Mouse (Mus musculus) myocyte (in vitro differentiated cells): ENCODE results near the gene Krtap19-4. TPM values are rescaled to one million over a fixed set of nuclear protein-coding genes. Genes with fewer than 3 reads are reported as not detected.

ENCODE experiments used
- H3K27me3 ChIP-seq: one replicate; pipeline ENCODE4 v1.6.1; 2011; ENCODE audit not compliant: control insufficient read depth, insufficient read depth, insufficient read length
- H3K36me3 ChIP-seq: one replicate; pipeline ENCODE4 v1.6.1; 2011; ENCODE audit not compliant: control insufficient read depth, insufficient read depth
- H3K4me2 ChIP-seq: one replicate; pipeline ENCODE4 v1.6.1; 2011; ENCODE audit warnings: low read depth, control low read depth
- H3K4me3 ChIP-seq: one replicate; pipeline ENCODE4 v1.5.1; 2011; ENCODE audit warnings: mild to moderate bottlenecking, control low read depth, moderate library complexity
- H3K79me2 ChIP-seq: one replicate; pipeline ENCODE4 v1.6.1; 2011; ENCODE audit not compliant: control insufficient read depth, insufficient read depth
- H3ac ChIP-seq: one replicate; pipeline ENCODE4 v1.6.1; 2011; ENCODE audit not compliant: control insufficient read depth, insufficient read length
- CEBPB ChIP-seq: IDR thresholded peaks from 2 replicates; pipeline ENCODE4 v1.6.1; 2011; ENCODE audit warnings: mild to moderate bottlenecking, moderate library complexity; ENCODE audit not compliant: poor library complexity, insufficient read depth, severe bottlenecking
- E2F4 ChIP-seq: IDR thresholded peaks from one replicate; pipeline ENCODE4 v1.6.1; 2011; ENCODE audit warnings: mild to moderate bottlenecking, control low read depth, moderate library complexity; ENCODE audit not compliant: insufficient read depth
- MAX ChIP-seq: IDR thresholded peaks from one replicate; pipeline ENCODE4 v1.6.1; 2011; ENCODE audit warnings: low read depth, mild to moderate bottlenecking, control low read depth
- MYOD1 ChIP-seq, 3 experiments: IDR thresholded peaks; one replicate each; pipeline ENCODE4 v1.6.1; 2011; ENCODE audit warnings: control low read depth in 2 of 3, low read depth in 2 of 3, mild to moderate bottlenecking in 2 of 3, moderate library complexity in 1 of 3; ENCODE audit not compliant: insufficient read length in 2 of 3, control insufficient read depth in 1 of 3
- MYOG ChIP-seq, 3 experiments: IDR thresholded peaks; one replicate each; pipeline ENCODE4 v1.6.1; 2011; ENCODE audit warnings: control low read depth in 2 of 3, low read depth in 2 of 3, mild to moderate bottlenecking in 2 of 3; ENCODE audit not compliant: insufficient read length in 2 of 3, control insufficient read depth in 1 of 3, insufficient read depth in 1 of 3
- POLR2A ChIP-seq: IDR thresholded peaks from one replicate; pipeline ENCODE4 v1.6.1; 2011; ENCODE audit warnings: low read depth, mild to moderate bottlenecking, control low read depth, moderate library complexity; ENCODE audit not compliant: insufficient read length
- POLR2AphosphoS2 ChIP-seq: IDR thresholded peaks from one replicate; pipeline ENCODE4 v1.6.1; 2011; ENCODE audit warnings: low read depth, control low read depth; ENCODE audit not compliant: insufficient read length
- REST ChIP-seq: IDR thresholded peaks from one replicate; pipeline ENCODE4 v1.6.1; 2011; ENCODE audit warnings: mild to moderate bottlenecking, control low read depth, moderate library complexity; ENCODE audit not compliant: insufficient read depth, insufficient read length
- SRF ChIP-seq: IDR thresholded peaks from one replicate; pipeline ENCODE4 v1.6.1; 2011; ENCODE audit warnings: low read depth; ENCODE audit not compliant: control insufficient read depth, insufficient read length
- TCF12 ChIP-seq: IDR thresholded peaks from one replicate; pipeline ENCODE4 v1.6.1; 2011; ENCODE audit warnings: mild to moderate bottlenecking, control low read depth; ENCODE audit not compliant: poor library complexity, insufficient read depth, severe bottlenecking
- TCF3 ChIP-seq: IDR thresholded peaks from one replicate; pipeline ENCODE4 v1.6.1; 2011; ENCODE audit warnings: low read depth, control low read depth; ENCODE audit not compliant: insufficient read length
- USF1 ChIP-seq: IDR thresholded peaks from one replicate; pipeline ENCODE4 v1.6.1; 2011; ENCODE audit warnings: low read depth, mild to moderate bottlenecking, control low read depth, moderate library complexity
- polyA plus RNA-seq: library from polyadenylated mRNA; unstranded; fragments of >200 nt; fragmentation: generic; extraction: Trizol; gene quantifications from one replicate; pipeline ENCODE4 v1.2.1, GENCODE M21; 2012; ENCODE audit warnings: missing spikeins

Gene Krtap19-4
- polyA plus RNA-seq, 1 experiment: not detected

GRCm38 (mm10) chr16:88874169-88874568 lies 10.7 kb downstream of the Krtap19-4 start, which contains the start of gene Krtap19-2:
Gene Krtap19-2 (minus strand): TSS chr16:88874269.
- Histone ChIP-seq H3ac (no peak within 1 kb of the TSS), H3K4me2 (no peak within 1 kb of the TSS), H3K79me2 (no peaks in the 10 kb centered on the region), H3K36me3 (no peaks in the 10 kb centered on the region), H3K27me3 (no peaks in the 10 kb centered on the region), H3K4me3 (no peak within 1 kb of the TSS)
- TF ChIP-seq MYOD1 (IDR thresholded peaks at IDR 0.05; ENCODE audit: control insufficient read depth in 1 of 3, insufficient read length in 2 of 3, low read depth in 2 of 3): no peak
- TF ChIP-seq SRF: no peak
- TF ChIP-seq TCF12: no peak
- TF ChIP-seq POLR2A: no peak

DNA sequence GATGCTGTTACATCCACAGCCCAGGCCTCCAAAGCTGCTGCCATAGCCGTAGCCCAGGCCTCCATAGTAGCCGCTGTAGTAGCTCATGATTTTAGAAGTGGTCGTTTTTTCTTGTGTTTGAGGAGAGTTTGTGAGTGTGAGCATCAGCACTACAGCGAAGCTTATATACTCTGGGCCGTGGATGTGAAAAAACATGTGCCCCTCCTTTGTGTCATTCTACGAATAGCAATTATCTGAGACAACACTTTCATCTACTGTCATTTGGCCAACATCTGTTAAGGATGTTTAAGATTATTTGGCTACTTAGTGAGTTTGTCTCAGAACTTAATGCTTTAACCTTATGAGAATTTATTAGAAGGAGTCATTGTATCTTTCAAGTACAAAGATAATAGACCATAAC lies 15.6 kb downstream of the Krtap19-4 start, which contains the start of gene Krtap19-1:
TSS of gene Krtap19-1 (minus strand) at position 101 of the 400 bp plus-strand sequence.
- Histone ChIP-seq H3K79me2 (no peaks in the 10 kb centered on the region), H3K4me2 (no peak within 1 kb of the TSS), H3K4me3 (no peak within 1 kb of the TSS), H3ac (no peak within 1 kb of the TSS), H3K27me3 (no peaks in the 10 kb centered on the region), H3K36me3 (no peaks in the 10 kb centered on the region)
- TF ChIP-seq CEBPB: no peak
- no peak for TF ChIP-seq POLR2A
- no peak for TF ChIP-seq TCF12
- no peak for TF ChIP-seq E2F4
- no peak for TF ChIP-seq SRF
- no peak for TF ChIP-seq MAX
- TF ChIP-seq REST: no peak
- TF ChIP-seq USF1: no peak
- TF ChIP-seq POLR2AphosphoS2: no peak
- TF ChIP-seq MYOG (IDR thresholded peaks at IDR 0.05; ENCODE audit: control insufficient read depth in 1 of 3, insufficient read depth in 1 of 3, insufficient read length in 2 of 3, low read depth in 2 of 3): no peak
- TF ChIP-seq MYOD1 (IDR thresholded peaks at IDR 0.05; ENCODE audit: control insufficient read depth in 1 of 3, insufficient read length in 2 of 3, low read depth in 2 of 3): no peak

DNA sequence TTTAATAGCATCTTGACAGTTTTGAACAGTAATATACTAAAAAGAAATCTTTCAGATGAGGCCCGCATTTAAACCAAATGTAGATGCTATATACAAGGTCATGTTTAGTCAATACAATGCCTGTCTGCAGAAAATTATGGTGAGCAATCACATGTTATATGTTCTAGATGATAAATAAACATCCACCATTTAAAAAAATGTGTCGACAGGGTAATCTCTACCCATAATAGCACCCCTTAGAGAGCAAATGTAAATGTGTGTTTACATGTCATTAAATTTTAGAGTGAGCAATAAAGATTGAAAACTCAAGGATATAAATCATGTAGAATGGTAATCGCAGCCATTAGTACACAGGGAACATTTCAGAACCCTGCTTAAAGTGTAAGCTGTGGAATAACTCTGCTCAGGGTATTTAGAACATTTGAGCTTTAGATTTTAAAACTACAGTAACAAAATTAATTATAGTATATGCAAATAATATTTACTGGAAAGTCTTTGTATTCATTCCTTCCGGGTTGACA lies 19.9 kb downstream of the Krtap19-4 start:
- Histone ChIP-seq H3K79me2 (no peaks in the 10 kb centered on the region), H3K4me2 (no peak overlapping the region), H3ac (no peak overlapping the region), H3K4me3 (no peak overlapping the region), H3K27me3 (no peaks in the 10 kb centered on the region), H3K36me3 (no peaks in the 10 kb centered on the region)
- TF ChIP-seq SRF (no peak), CEBPB (no peak), MAX (no peak), POLR2AphosphoS2 (no peak), TCF12 (no peak)

DNA sequence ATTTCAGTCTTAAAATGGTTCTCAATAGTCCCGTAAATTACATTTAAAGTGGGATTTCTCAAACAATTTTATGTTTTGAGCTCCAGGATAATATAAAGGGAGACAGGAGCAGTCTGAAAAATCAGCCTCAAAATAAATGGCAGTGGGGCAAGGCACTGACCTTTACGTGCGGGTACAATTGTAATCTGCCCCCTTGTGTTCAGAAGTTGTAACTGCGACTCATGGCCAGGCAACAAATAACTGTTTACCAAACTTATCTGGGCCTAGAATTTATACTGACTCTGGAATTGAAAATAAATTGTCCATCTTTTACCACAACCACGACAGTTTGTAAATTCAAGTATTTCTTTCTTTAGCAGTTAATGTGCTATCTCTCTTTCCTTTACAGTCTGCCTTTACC lies 33.4 kb downstream of the Krtap19-4 start:
- no peaks in the 10 kb centered on the region for H3K27me3 ChIP-seq
- H3K36me3 ChIP-seq: no peaks in the 10 kb centered on the region
- TF ChIP-seq POLR2AphosphoS2 (no peak), CEBPB (no peak), MYOD1 (IDR thresholded peaks at IDR 0.05; ENCODE audit: control insufficient read depth in 1 of 3, insufficient read length in 2 of 3, low read depth in 2 of 3) (no peak), TCF3 (no peak), USF1 (no peak), MYOG (IDR thresholded peaks at IDR 0.05; ENCODE audit: control insufficient read depth in 1 of 3, insufficient read depth in 1 of 3, insufficient read length in 2 of 3, low read depth in 2 of 3) (no peak), SRF (no peak), POLR2A (no peak), TCF12 (no peak), MAX (no peak), REST (no peak), E2F4 (no peak)
- no peak overlapping the region for H3K4me2 ChIP-seq
- no peak overlapping the region for H3K4me3 ChIP-seq
- no peak overlapping the region for H3ac ChIP-seq
- H3K79me2 ChIP-seq: no peaks in the 10 kb centered on the region

DNA sequence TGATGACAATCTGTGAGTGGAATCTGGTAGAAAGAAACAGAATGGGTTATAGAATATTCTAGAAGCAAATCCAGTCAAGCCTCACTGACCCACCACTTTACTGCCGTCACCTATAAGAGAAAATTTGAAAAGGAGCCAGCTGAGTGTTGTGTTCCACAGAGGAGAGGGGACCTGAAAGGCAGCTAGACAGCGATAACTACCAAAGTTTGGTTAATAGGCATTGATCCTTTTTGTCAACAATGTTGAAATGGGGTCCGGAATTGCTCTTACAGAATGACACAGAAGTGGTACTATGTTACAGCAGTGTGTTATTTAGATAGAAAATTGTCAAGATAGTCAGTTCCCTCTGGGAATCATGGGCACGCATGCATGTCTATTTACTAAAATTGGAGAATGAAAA lies 36.3 kb downstream of the Krtap19-4 start:
- H3K79me2 ChIP-seq: no peaks in the 10 kb centered on the region
- no peak overlapping the region for H3ac ChIP-seq
- H3K4me2 ChIP-seq: no peak overlapping the region
- H3K27me3 ChIP-seq: no peaks in the 10 kb centered on the region
- H3K36me3 ChIP-seq: no peaks in the 10 kb centered on the region
- TF ChIP-seq TCF3: no peak
- TF ChIP-seq E2F4: no peak
- no peak for TF ChIP-seq POLR2A
- TF ChIP-seq MAX: no peak
- TF ChIP-seq CEBPB: no peak
- no peak for TF ChIP-seq TCF12
- no peak for TF ChIP-seq MYOG (IDR thresholded peaks at IDR 0.05; ENCODE audit: control insufficient read depth in 1 of 3, insufficient read depth in 1 of 3, insufficient read length in 2 of 3, low read depth in 2 of 3)
- no peak for TF ChIP-seq SRF
- TF ChIP-seq MYOD1 (IDR thresholded peaks at IDR 0.05; ENCODE audit: control insufficient read depth in 1 of 3, insufficient read length in 2 of 3, low read depth in 2 of 3): no peak
- TF ChIP-seq REST: no peak
- no peak for TF ChIP-seq USF1
- no peak for TF ChIP-seq POLR2AphosphoS2
- no peak overlapping the region for H3K4me3 ChIP-seq
